Mouse (Mus musculus) hindbrain, embryonic 12.5 days (tissue): ENCODE measurements at regions not wholly inside any gene's neighbourhood (a gene's known extent, or its start where the extent isn't known, plus 50 kb on each side); places are given as distances from the start of the nearest gene placed in this dataset.

Experiments
- ATAC-seq: fragments of 200-750 bp; cut with Nextera tagmentation; 2 replicates; pipeline ENCODE4 v1.8.0; 2017; ENCODE audit warnings: moderate TSS enrichment; ENCODE audit not compliant: low FRiP score
- H3K27ac ChIP-seq: fragments of 300-500 bp; sonication (generic); 2 replicates; pipeline ENCODE4 v1.5.1; 2016; ENCODE audit warnings: mild to moderate bottlenecking
- H3K27me3 ChIP-seq: fragments of 300-500 bp; sonication (generic); 2 replicates; pipeline ENCODE4 v1.6.1; 2016; ENCODE audit warnings: mild to moderate bottlenecking
- H3K36me3 ChIP-seq: fragments of 300-500 bp; sonication (generic); 2 replicates; pipeline ENCODE4 v1.6.1; 2016; ENCODE audit warnings: mild to moderate bottlenecking
- H3K4me1 ChIP-seq: fragments of 300-500 bp; sonication (generic); 2 replicates; pipeline ENCODE4 v1.6.1; 2016
- H3K4me2 ChIP-seq: fragments of 300-500 bp; sonication (generic); replicated peaks from 2 replicates; pipeline ENCODE4 v1.6.1; 2016; ENCODE audit warnings: mild to moderate bottlenecking
- H3K4me3 ChIP-seq: fragments of 300-500 bp; sonication (generic); 2 replicates; pipeline ENCODE4 v1.5.1; 2016; ENCODE audit warnings: mild to moderate bottlenecking
- H3K9ac ChIP-seq: fragments of 300-500 bp; sonication (generic); 2 replicates; pipeline ENCODE4 v1.6.1; 2016; ENCODE audit warnings: mild to moderate bottlenecking, moderate library complexity
- H3K9me3 ChIP-seq: fragments of 300-500 bp; sonication (generic); replicated peaks from 2 replicates; pipeline ENCODE4 v1.6.1; 2016; ENCODE audit warnings: mild to moderate bottlenecking
- WGBS: fragments of 180-500 bp; shearing (Covaris S2); methylation state at CpG from one replicate; pipeline ENCODE4 v1.1.7; 2016; 5-methylcytosine and 5-hydroxymethylcytosine counted together

- no peaks in the 10 kb centered on the region for H3K9me3 ChIP-seq
- no peak overlapping the region for H3K27ac ChIP-seq
- no peaks in the 10 kb centered on the region for H3K36me3 ChIP-seq
- H3K4me3 ChIP-seq, result no peak overlapping the region
- H3K27me3 ChIP-seq, result no peaks in the 10 kb centered on the region
- H3K4me2 ChIP-seq, result no peak overlapping the region; the same call in 1 of the 2 replicates
- WGBS, result 66% methylated on average over 16 of the region's 16 CpGs
- no peak for ATAC-seq
- no peak overlapping the region for H3K9ac ChIP-seq
- peaks cover 16% of the 10 kb centered on the region for H3K4me1 ChIP-seq
Observed at GRCm38 (mm10) chr2:45787732-45788390, 670.7 kb upstream of the Zeb2 start.

- 57% methylated on average over 6 of the region's 6 CpGs for WGBS
- Histone ChIP-seq H3K36me3 (no peaks in the 10 kb centered on the region), H3K27ac (no peak overlapping the region), H3K4me1 (peaks cover 16% of the 10 kb centered on the region), H3K4me2 (no peak overlapping the region), H3K4me3 (no peak overlapping the region), H3K9ac (no peak overlapping the region), H3K9me3 (no peaks in the 10 kb centered on the region), H3K27me3 (no peaks in the 10 kb centered on the region)
- no peak for ATAC-seq
Observed at GRCm38 (mm10) chr2:45786787-45787186, 669.6 kb upstream of the Zeb2 start.

GRCm38 (mm10) chr2:45785684-45786083 lies 668.5 kb upstream of the Zeb2 start:
- no peaks in the 10 kb centered on the region for H3K27me3 ChIP-seq
- no peak overlapping the region for H3K9ac ChIP-seq
- H3K4me1 ChIP-seq, result peaks cover 16% of the 10 kb centered on the region
- H3K4me3 ChIP-seq, result no peak overlapping the region
- H3K36me3 ChIP-seq, result no peaks in the 10 kb centered on the region
- no peak overlapping the region for H3K4me2 ChIP-seq
- no peaks in the 10 kb centered on the region for H3K9me3 ChIP-seq
- ATAC-seq, result no peak
- 73% methylated on average over 2 of the region's 2 CpGs for WGBS
- H3K27ac ChIP-seq, result no peak overlapping the region

- peak; percentile 68 for ATAC-seq
- 62% methylated on average over 9 of the region's 9 CpGs for WGBS
Observed at GRCm38 (mm10) chr2:45783634-45784412, 666.6 kb upstream of the Zeb2 start.

GRCm38 (mm10) chr2:45777466-45777865 lies 660.3 kb upstream of the Zeb2 start:
- Histone ChIP-seq H3K4me1 (0 out of 2 replicates have a peak, but pooled peaks cover 3% of the 10 kb centered on the region), H3K9ac (no peak overlapping the region), H3K4me3 (no peak overlapping the region), H3K9me3 (no peaks in the 10 kb centered on the region), H3K27me3 (no peaks in the 10 kb centered on the region), H3K27ac (no peak overlapping the region), H3K36me3 (no peaks in the 10 kb centered on the region), H3K4me2 (no peak overlapping the region)
- ATAC-seq, result no peak
- WGBS, result 86% methylated on average over 7 of the region's 7 CpGs

More at GRCm38 (mm10) chr2:45783634-45784412, 666.6 kb upstream of the Zeb2 start:
- Histone ChIP-seq H3K4me1 (peaks cover 12% of the 10 kb centered on the region), H3K27me3 (no peaks in the 10 kb centered on the region), H3K4me2 (no peak overlapping the region), H3K9ac (no peak overlapping the region), H3K27ac (no peak overlapping the region), H3K9me3 (no peaks in the 10 kb centered on the region), H3K36me3 (no peaks in the 10 kb centered on the region), H3K4me3 (no peak overlapping the region)

- H3K4me3 ChIP-seq, result no peak overlapping the region
- peak overlapping the region; percentile 37; the same call in 1 of the 2 replicates for H3K4me2 ChIP-seq
- 0 out of 2 replicates have a peak, but pooled peaks cover 3% of the 10 kb centered on the region for H3K4me1 ChIP-seq
- no peak overlapping the region for H3K27ac ChIP-seq
- H3K27me3 ChIP-seq, result no peaks in the 10 kb centered on the region
- no peaks in the 10 kb centered on the region for H3K36me3 ChIP-seq
- H3K9ac ChIP-seq, result no peak overlapping the region
- H3K9me3 ChIP-seq, result no peaks in the 10 kb centered on the region
- ATAC-seq, result 0 out of 2 replicates have a peak, but pooled peaks have one; percentile 29
- WGBS, result 34% methylated on average over 17 of the region's 17 CpGs
Observed at GRCm38 (mm10) chr2:45776485-45777135, 659.4 kb upstream of the Zeb2 start.

- Histone ChIP-seq H3K36me3 (no peaks in the 10 kb centered on the region), H3K27ac (no peak overlapping the region), H3K9me3 (no peaks in the 10 kb centered on the region), H3K27me3 (no peaks in the 10 kb centered on the region), H3K4me1 (0 out of 2 replicates have a peak, but pooled peaks cover 3% of the 10 kb centered on the region), H3K4me3 (no peak overlapping the region), H3K4me2 (no peak overlapping the region), H3K9ac (no peak overlapping the region)
- WGBS, result 76% methylated on average over 4 of the region's 4 CpGs
- ATAC-seq, result no peak
Observed at GRCm38 (mm10) chr2:45775691-45776090, 658.5 kb upstream of the Zeb2 start.

GRCm38 (mm10) chr2:45774416-45774815 lies 657.2 kb upstream of the Zeb2 start:
- WGBS, result 81% methylated on average over 3 of the region's 3 CpGs
- no peak overlapping the region for H3K4me2 ChIP-seq

GRCm38 (mm10) chr2:45757176-45757575 lies 640.0 kb upstream of the Zeb2 start:
- no peak for ATAC-seq
- WGBS, result 75% methylated on average over 1 of the region's 1 CpGs
- no peak overlapping the region for H3K4me3 ChIP-seq
- H3K27me3 ChIP-seq, result no peaks in the 10 kb centered on the region
- H3K4me1 ChIP-seq, result no peaks in the 10 kb centered on the region
- H3K9me3 ChIP-seq, result no peaks in the 10 kb centered on the region
- H3K9ac ChIP-seq, result no peak overlapping the region
- no peaks in the 10 kb centered on the region for H3K36me3 ChIP-seq
- no peak overlapping the region for H3K27ac ChIP-seq
- H3K4me2 ChIP-seq, result no peak overlapping the region

More at GRCm38 (mm10) chr2:45774416-45774815, 657.2 kb upstream of the Zeb2 start:
- Histone ChIP-seq H3K9me3 (no peaks in the 10 kb centered on the region), H3K27ac (no peak overlapping the region), H3K27me3 (no peaks in the 10 kb centered on the region), H3K4me3 (no peak overlapping the region), H3K9ac (no peak overlapping the region), H3K36me3 (no peaks in the 10 kb centered on the region), H3K4me1 (0 out of 2 replicates have a peak, but pooled peaks cover 3% of the 10 kb centered on the region)
- ATAC-seq, result no peak

GRCm38 (mm10) chr2:45756395-45756794 lies 639.2 kb upstream of the Zeb2 start:
- 87% methylated on average over 3 of the region's 3 CpGs for WGBS
- Histone ChIP-seq H3K36me3 (no peaks in the 10 kb centered on the region), H3K4me3 (no peak overlapping the region), H3K4me1 (no peaks in the 10 kb centered on the region), H3K27me3 (no peaks in the 10 kb centered on the region), H3K4me2 (no peak overlapping the region), H3K9ac (no peak overlapping the region), H3K27ac (no peak overlapping the region), H3K9me3 (no peaks in the 10 kb centered on the region)
- ATAC-seq, result no peak

GRCm38 (mm10) chr2:45751746-45752145 lies 634.6 kb upstream of the Zeb2 start:
- ATAC-seq, result no peak
- no peaks in the 10 kb centered on the region for H3K9me3 ChIP-seq
- no peak overlapping the region for H3K4me3 ChIP-seq
- H3K36me3 ChIP-seq, result no peaks in the 10 kb centered on the region
- H3K4me1 ChIP-seq, result no peaks in the 10 kb centered on the region
- H3K27me3 ChIP-seq, result no peaks in the 10 kb centered on the region
- no peak overlapping the region for H3K27ac ChIP-seq
- 61% methylated on average over 2 of the region's 2 CpGs for WGBS
- H3K9ac ChIP-seq, result no peak overlapping the region
- no peak overlapping the region for H3K4me2 ChIP-seq

GRCm38 (mm10) chr2:45749379-45749778 lies 632.2 kb upstream of the Zeb2 start:
- no peak for ATAC-seq
- WGBS, result 79% methylated on average over 2 of the region's 2 CpGs
- H3K9ac ChIP-seq, result no peak overlapping the region

More at GRCm38 (mm10) chr2:45749379-45749778, 632.2 kb upstream of the Zeb2 start:
- no peak overlapping the region for H3K27ac ChIP-seq
- no peak overlapping the region for H3K4me2 ChIP-seq
- H3K4me3 ChIP-seq, result no peak overlapping the region
- H3K36me3 ChIP-seq, result no peaks in the 10 kb centered on the region
- H3K9me3 ChIP-seq, result no peaks in the 10 kb centered on the region
- H3K27me3 ChIP-seq, result no peaks in the 10 kb centered on the region
- no peaks in the 10 kb centered on the region for H3K4me1 ChIP-seq
